Mouse (Mus musculus): ENCODE results near the gene Cdkn1a.
"Not testable (repeated sequence)": the region's sequence is repeated elsewhere in the genome, so short reads cannot be mapped to it uniquely, and the experiment has no call there.

Cdkn1a gene

GRCm38 (mm10) chr17:29062119-29063035 is 28.4 kb upstream of the Cdkn1a start:
- peaks cover 12% of the 10 kb centered on the region; the same call in 1 of the 2 replicates for H3K36me3 ChIP-seq (ENCODE audit: insufficient read depth, low read length)

DNA sequence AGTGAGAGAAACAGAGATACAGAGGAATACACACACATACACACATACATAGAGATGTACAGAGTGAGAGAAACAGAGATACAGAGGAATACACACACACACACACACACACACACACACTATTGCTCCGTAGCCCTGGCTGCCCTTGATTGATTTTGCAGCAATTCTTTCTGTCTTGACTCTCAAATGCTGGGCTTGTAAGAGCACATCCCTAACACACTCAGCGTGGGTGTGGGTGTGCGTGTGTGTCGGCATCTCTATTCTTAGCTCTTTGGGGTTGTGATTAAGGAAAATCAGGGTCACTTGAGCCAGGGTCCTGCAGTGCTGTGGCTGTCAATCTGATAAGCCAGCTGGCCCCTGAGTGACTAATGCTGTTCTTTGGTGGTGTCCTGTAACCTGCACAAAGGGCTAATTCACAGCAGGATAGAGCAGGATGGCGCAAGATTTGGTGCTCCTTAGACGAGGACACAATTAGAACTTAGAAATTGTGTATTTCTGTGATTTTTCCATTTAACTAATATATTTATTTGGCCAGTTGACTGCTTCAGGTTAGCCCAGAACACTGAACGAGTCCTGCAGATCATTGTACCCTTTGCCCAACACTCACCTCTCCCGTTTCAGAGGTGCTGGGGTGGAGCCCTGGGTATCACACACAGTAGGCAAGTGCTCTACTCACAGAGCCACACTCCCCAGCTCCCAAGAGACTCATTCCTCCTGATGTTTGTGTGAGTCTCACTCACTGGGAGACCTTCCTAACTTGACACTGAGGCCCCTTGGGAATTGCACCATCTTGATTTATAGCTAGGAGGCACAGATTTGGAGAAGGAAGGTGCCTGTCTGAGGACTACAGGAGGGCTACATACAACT is 27.4 kb upstream of the Cdkn1a start:
- Histone ChIP-seq H3K9me3 (ENCODE audit: low read length) (no peaks in the 10 kb centered on the region), H3K27me3 (ENCODE audit: insufficient read depth, low read length) (no peaks in the 10 kb centered on the region), H3K4me3 (replicated peaks; ENCODE audit: low read length) (no peak overlapping the region), H3K36me3 (ENCODE audit: insufficient read depth, low read length) (peaks cover 12% of the 10 kb centered on the region; the same call in 1 of the 2 replicates), H3K4me1 (replicated peaks; ENCODE audit: low read depth, low read length) (peaks cover 99% of the 10 kb centered on the region)
- TF ChIP-seq NANOG (IDR thresholded peaks at IDR 0.05; ENCODE audit: borderline replicate concordance, low read length) (no peak), POU5F1 (IDR thresholded peaks at IDR 0.05; ENCODE audit: borderline replicate concordance, low read length) (no peak), CTCF (conservative IDR thresholded peaks at IDR 0.05; ENCODE audit: low read length) (no peak)

More at GRCm38 (mm10) chr17:29062119-29063035, 28.4 kb upstream of the Cdkn1a start:
- Histone ChIP-seq H3K9me3 (ENCODE audit: low read length) (no peaks in the 10 kb centered on the region), H3K27me3 (ENCODE audit: insufficient read depth, low read length) (no peaks in the 10 kb centered on the region), H3K4me3 (replicated peaks; ENCODE audit: low read length) (no peak overlapping the region), H3K4me1 (replicated peaks; ENCODE audit: low read depth, low read length) (peaks cover 99% of the 10 kb centered on the region)
- TF ChIP-seq POU5F1 (IDR thresholded peaks at IDR 0.05; ENCODE audit: borderline replicate concordance, low read length) (no peak), CTCF (conservative IDR thresholded peaks at IDR 0.05; ENCODE audit: low read length) (no peak), NANOG (IDR thresholded peaks at IDR 0.05; ENCODE audit: borderline replicate concordance, low read length) (no peak)

- TF ChIP-seq CTCF (conservative IDR thresholded peaks at IDR 0.05; ENCODE audit: low read length) (no peak), POU5F1 (IDR thresholded peaks at IDR 0.05; ENCODE audit: borderline replicate concordance, low read length) (no peak), NANOG (IDR thresholded peaks at IDR 0.05; ENCODE audit: borderline replicate concordance, low read length) (no peak)
- H3K4me3 ChIP-seq (replicated peaks; ENCODE audit: low read length): no peak overlapping the region
- H3K36me3 ChIP-seq (ENCODE audit: insufficient read depth, low read length): peaks cover 12% of the 10 kb centered on the region; the same call in 1 of the 2 replicates
- peaks cover 98% of the 10 kb centered on the region for H3K4me1 ChIP-seq (replicated peaks; ENCODE audit: low read depth, low read length)
- no peaks in the 10 kb centered on the region for H3K9me3 ChIP-seq (ENCODE audit: low read length)
- H3K27me3 ChIP-seq (ENCODE audit: insufficient read depth, low read length): no peaks in the 10 kb centered on the region
Measured at GRCm38 (mm10) chr17:29063988-29064285, 26.8 kb upstream of the Cdkn1a start.

DNA sequence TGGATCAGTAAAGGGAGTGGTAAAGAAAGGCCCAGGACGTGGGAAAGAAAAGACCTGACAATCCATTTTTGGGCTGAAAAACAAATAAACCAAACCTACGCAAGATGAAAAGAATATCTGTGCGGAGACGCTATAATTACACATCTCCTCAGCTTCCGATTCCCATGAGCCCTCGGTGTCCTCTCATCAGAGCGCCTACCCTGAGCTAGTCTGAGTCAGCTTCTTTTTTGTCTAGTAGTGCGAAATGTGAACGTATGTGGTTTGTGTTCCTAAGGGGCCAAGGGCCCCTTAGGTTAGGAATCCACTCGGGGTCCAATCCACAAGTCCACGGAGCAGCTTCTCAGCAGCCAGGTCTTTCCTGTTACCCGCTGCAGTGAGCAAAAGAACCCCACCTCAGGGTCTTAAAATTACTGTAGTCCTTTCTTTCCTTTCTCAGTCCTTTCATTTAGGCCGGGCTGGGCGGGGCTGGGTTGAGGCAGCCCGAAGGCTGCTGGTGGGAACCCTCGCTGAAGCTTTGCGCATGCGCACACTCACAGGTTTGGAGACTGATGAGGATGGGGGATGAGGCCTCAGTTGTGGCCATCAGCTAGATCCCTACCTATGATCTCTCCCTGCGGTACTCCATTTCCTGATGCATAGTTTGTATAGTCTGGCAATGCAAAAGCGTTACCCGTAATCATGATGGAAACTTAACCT is 25.4 kb upstream of the Cdkn1a start:
- Histone ChIP-seq H3K9me3 (ENCODE audit: low read length) (no peaks in the 10 kb centered on the region), H3K4me1 (replicated peaks; ENCODE audit: low read depth, low read length) (peaks cover 98% of the 10 kb centered on the region), H3K4me3 (replicated peaks; ENCODE audit: low read length) (peak overlapping the region; percentile 51), H3K36me3 (ENCODE audit: insufficient read depth, low read length) (peaks cover 5% of the 10 kb centered on the region; the same call in 1 of the 2 replicates), H3K27me3 (ENCODE audit: insufficient read depth, low read length) (no peaks in the 10 kb centered on the region)
- TF ChIP-seq NANOG (IDR thresholded peaks at IDR 0.05; ENCODE audit: borderline replicate concordance, low read length) (no peak), CTCF (conservative IDR thresholded peaks at IDR 0.05; ENCODE audit: low read length) (no peak), POU5F1 (IDR thresholded peaks at IDR 0.05; ENCODE audit: borderline replicate concordance, low read length) (no peak)

GRCm38 (mm10) chr17:29065971-29066370 is 24.8 kb upstream of the Cdkn1a start:
- Histone ChIP-seq H3K9me3 (ENCODE audit: low read length) (no peaks in the 10 kb centered on the region), H3K4me1 (replicated peaks; ENCODE audit: low read depth, low read length) (peaks cover 98% of the 10 kb centered on the region), H3K27me3 (ENCODE audit: insufficient read depth, low read length) (no peaks in the 10 kb centered on the region), H3K4me3 (replicated peaks; ENCODE audit: low read length) (no peak overlapping the region), H3K36me3 (ENCODE audit: insufficient read depth, low read length) (peaks cover 11% of the 10 kb centered on the region; the same call in 1 of the 2 replicates)
- TF ChIP-seq NANOG (IDR thresholded peaks at IDR 0.05; ENCODE audit: borderline replicate concordance, low read length) (no peak), POU5F1 (IDR thresholded peaks at IDR 0.05; ENCODE audit: borderline replicate concordance, low read length) (no peak), CTCF (conservative IDR thresholded peaks at IDR 0.05; ENCODE audit: low read length) (no peak)

- Histone ChIP-seq H3K36me3 (ENCODE audit: insufficient read depth, low read length) (peaks cover 13% of the 10 kb centered on the region; the same call in 1 of the 2 replicates), H3K4me3 (replicated peaks; ENCODE audit: low read length) (peak overlapping the region; percentile 39; the same call in 1 of the 2 replicates), H3K4me1 (replicated peaks; ENCODE audit: low read depth, low read length) (peaks cover 98% of the 10 kb centered on the region)
- not testable (repeated sequence) for H3K27me3 ChIP-seq (ENCODE audit: insufficient read depth, low read length); H3K9me3 ChIP-seq (ENCODE audit: low read length)
Measured at GRCm38 (mm10) chr17:29067416-29067815, 23.4 kb upstream of the Cdkn1a start.

- H3K4me1 ChIP-seq (replicated peaks; ENCODE audit: low read depth, low read length): peaks cover 98% of the 10 kb centered on the region
- peak overlapping the region; percentile 39; the same call in 1 of the 2 replicates for H3K4me3 ChIP-seq (replicated peaks; ENCODE audit: low read length)
- H3K36me3 ChIP-seq (ENCODE audit: insufficient read depth, low read length): peaks cover 13% of the 10 kb centered on the region; the same call in 1 of the 2 replicates
- TF ChIP-seq POU5F1 (IDR thresholded peaks at IDR 0.05; ENCODE audit: borderline replicate concordance, low read length) (no peak), NANOG (IDR thresholded peaks at IDR 0.05; ENCODE audit: borderline replicate concordance, low read length) (no peak), CTCF (conservative IDR thresholded peaks at IDR 0.05; ENCODE audit: low read length) (no peak)
- H3K27me3 ChIP-seq (ENCODE audit: insufficient read depth, low read length): no peaks in the 10 kb centered on the region
- H3K9me3 ChIP-seq (ENCODE audit: low read length): no peaks in the 10 kb centered on the region
Measured at GRCm38 (mm10) chr17:29067847-29068246, 22.9 kb upstream of the Cdkn1a start.

DNA sequence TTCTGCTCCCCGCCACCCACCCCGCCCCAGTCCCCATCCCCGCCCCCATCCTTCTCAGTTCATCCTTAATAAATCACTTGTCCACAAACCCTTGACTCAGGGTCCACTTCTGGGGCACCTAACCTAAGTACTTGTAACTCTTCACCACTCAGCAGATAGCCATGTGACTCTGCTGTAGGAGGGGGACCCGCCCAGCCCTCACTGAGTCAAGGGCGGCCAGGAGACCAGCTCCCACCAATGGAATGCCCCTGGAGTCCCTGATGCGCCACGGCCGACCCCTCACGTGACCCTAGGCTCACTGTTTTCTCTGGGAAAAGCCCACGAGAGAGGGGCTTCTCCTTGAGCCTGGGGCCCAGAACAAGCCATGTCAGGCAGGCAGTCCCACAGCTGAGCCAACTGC is 21.7 kb upstream of the Cdkn1a start:
- H3K36me3 ChIP-seq (ENCODE audit: insufficient read depth, low read length): peaks cover 13% of the 10 kb centered on the region; the same call in 1 of the 2 replicates
- peak overlapping the region; percentile 41 for H3K4me3 ChIP-seq (replicated peaks; ENCODE audit: low read length)
- peaks cover 98% of the 10 kb centered on the region for H3K4me1 ChIP-seq (replicated peaks; ENCODE audit: low read depth, low read length)
- TF ChIP-seq POU5F1 (IDR thresholded peaks at IDR 0.05; ENCODE audit: borderline replicate concordance, low read length): no peak
- no peak for TF ChIP-seq CTCF (conservative IDR thresholded peaks at IDR 0.05; ENCODE audit: low read length)
- no peak for TF ChIP-seq NANOG (IDR thresholded peaks at IDR 0.05; ENCODE audit: borderline replicate concordance, low read length)
- no peaks in the 10 kb centered on the region for H3K27me3 ChIP-seq (ENCODE audit: insufficient read depth, low read length)
- H3K9me3 ChIP-seq (ENCODE audit: low read length): no peaks in the 10 kb centered on the region
